Mouse (Mus musculus) mesoderm, embryonic 11.5 days (tissue): Measurements from ENCODE around the gene Mpst.

Source experiments
- DNase-seq: peaks from one replicate; pipeline ENCODE4 v3.0.0-alpha.2; 2012; ENCODE audit warnings: low read depth, low spot score

Gene Mpst

DNA sequence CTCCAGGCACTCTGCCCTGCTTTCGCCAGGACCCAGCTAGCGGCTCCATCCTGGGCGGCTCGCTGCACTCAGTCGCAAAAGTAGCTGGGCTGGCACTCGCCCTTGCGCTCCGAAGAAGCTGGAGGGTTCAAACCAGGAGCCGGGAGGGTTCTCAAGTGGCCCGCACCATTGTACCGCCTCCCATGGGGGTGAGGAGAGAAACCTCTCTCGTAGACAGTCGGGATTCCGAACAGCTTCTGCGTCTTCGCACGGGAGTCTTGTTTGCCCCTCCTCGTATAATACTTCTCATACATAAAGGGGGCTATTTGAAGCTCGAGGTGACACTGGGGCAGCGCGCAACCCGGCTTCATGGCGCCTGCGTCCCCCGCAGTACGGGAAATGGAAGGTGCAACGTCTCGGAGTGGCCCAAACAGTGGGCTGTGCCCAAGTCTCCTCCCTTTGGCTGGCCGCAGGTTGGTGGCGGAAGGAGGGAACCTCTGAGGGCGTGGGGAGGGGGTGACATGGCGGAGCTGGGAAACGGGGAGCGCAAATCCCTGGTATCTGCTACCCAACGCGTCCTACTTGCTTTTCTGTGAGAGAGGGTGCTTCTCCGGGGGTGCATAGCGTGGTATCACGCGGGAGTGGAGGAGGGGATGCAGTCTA is at the start of gene Mpst:
Gene Mpst, plus strand, starts transcription at position 124 of the 642 bp plus-strand sequence.
- peak; percentile 90 for DNase-seq

DNA sequence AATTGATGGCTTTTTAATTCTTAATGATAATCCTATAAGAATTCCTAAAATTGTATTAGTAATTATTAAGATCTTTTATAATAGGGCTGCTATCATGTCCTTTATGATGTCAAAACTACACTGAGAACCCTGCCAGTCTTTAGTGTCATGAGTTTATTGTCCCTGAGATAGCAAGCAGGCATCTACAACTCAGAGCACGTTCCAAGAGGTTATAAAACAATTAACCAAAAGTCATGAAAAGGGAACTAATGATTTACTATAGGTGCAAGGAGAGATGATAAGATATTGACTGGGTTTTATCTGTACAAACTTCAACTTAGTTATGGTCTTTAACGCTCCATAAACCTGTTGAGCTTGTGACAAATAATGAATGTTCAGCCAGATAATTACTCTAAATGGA is 40.3 kb upstream of the Mpst start:
- DNase-seq: no peak

DNA sequence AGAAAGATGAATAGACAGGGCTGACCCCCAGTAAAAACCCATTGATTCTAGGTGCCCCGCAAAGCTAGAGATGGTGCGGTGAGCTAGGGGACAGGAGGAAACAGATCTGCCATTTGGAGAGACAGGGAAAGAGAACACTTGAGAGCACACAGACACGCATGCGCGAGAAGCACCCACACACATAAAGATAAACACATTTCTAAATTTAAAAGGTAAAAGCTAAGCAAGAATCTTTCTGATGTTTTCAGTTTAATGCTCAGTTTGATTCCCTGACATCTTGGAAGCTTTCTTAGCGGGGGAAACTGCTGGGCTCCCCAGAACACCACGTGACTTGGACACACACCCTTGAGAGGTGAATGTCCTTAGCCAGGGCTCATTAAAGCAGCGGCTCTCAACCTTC is 39.3 kb upstream of the Mpst start:
- no peak for DNase-seq

DNA sequence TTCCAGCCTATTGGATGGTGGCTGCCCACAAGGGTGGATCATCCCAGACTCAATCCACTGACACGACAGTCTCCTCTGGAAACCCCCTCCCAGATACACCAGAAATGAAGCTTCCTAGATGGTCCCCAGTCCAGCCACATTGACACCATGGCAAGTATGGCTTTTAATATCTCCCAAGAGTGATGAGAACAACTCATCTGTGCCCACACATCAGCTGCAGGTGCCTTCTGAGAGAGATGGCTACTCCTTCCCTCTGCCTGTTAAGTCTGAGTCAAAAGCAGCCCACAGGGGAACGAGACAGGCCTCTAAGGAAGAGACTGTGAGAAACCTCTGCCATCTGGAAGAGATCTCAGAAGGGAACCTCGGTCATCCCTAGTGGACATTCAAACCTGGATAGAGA is 38.4 kb upstream of the Mpst start:
- DNase-seq: no peak

DNA sequence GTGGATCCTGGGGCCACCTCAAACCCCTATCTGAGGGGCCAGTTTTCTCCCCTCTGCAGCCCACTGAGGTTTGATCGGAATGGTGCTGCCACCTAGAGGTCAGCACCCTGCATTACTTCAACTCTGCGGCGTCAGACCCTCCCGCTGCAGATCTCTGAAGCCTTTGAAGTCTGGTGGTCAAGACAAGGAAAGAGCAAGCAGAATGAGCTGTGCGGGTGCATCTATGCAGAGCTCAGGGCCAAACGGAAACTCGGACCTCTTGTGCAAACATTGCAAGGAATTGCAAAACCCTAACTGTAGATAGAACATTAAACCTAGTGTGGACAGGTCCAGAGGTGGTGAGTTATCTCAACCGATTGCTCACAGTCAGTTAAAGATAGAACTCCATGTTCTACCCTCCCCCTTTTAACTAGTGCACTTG is 37.3 kb upstream of the Mpst start:
- DNase-seq: peak; percentile 62

DNA sequence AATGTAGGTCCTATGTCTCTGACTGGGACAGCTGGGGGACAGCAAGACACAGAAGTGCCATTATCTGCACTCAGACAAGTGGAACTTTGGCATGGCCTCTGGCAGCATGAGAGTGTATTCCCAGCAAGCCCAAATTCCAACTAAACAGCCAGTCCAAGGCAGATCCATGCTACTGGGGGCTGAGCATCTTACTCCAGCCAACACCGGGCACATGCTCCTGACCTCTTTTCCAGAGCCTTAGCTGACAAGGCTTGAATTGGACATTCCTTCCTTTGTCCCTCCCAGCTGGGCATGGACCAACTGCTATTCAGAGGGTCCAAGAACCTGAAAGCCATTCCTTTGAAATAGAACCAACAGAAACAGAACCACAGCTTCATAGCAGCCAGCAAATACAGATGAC is 36.6 kb upstream of the Mpst start:
- no peak for DNase-seq

DNA sequence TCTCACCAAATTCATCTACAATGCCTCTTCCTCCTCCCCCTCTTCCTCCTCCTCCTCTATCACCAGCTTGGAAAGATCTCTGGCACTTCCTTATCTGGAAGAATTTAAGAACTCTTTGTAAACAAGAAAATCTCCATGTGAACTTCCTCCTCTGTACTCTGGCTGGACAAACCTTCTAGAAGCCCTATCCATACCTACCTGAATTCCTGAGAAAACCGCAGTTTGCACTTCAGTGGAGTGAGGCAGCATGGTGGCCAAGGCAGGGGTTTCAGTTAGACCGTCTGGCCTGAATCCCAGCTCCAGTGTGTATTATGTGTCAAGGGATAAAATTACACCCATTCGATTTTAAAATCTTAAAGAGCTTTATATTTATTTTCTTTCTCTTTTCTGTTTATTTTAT is 33.4 kb upstream of the Mpst start:
- DNase-seq: no peak

DNA sequence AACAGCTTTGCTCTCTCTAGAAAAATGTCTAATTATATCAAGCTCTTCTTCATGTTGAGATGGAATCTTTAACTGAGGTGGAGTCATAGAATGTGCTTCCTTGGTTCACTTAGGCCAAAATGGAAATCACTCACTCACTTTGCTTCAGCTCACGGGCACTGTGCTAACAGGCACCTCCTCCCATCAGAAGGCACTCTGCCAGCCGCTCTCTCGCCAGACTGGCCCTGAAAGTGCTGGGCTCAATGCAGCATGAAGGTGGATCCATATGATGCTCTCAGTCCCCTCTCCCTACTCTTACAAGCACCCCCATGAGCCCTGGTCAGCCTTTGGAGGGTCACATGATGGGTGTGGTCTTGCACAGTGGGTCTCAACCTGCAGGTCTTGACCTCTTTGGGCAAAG is 32.0 kb upstream of the Mpst start:
- no peak for DNase-seq

DNA sequence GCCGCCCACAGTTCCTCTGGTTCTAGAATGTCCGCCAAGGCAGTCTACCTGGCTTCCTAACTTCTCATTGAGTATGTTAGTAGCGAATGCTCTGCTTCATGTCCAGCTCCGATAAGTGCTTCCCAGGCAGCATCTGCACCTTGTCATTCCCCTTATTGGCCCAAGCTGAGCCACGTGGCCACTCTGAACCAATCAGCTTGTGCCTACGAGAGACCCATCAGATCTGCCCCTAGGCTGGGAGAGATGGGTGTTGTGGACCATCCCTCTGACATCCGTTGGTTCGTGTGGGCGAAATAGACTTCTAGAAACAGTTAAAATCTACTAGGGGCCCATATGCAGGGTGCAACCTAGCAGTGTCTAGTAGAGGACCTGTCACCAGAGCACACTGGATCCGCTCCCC is 28.4 kb upstream of the Mpst start:
- DNase-seq: no peak

DNA sequence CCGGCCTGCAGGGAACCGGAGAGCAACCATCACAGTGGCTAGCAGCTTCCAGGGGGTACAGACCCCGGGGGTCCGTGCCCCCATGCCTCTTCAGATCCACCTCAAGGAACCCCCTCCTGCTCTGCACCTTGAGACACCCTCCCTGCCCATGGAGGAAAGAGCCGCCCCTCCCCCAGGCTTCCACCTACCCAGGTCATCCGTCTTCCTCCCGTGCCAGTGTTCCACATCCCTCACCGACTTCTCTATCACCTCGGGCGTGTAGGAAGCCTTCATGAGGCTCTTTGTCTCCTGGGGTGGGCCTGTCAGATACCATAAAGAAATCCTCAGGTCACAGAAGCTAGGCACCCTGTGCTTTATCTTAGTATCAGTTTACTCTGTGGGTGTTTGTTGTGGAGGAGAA is 27.7 kb upstream of the Mpst start:
- no peak for DNase-seq

DNA sequence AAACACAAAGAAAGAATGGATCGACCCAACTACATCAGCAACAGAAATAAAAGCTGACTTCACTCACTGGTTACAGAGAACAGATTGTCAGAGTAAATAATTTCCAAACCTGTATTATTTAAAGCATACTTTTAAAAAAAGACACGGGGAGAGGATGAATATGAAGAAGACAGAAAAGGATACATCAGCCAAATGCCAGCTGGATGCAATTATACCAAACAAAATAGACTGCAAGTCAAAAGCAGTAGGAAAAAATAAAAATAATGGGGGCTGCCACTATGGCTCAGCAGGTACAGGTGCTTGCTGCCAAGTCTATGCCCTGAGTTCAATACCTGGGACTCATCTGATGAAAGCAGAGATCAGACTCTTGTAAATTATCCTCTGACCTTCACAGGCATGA is 26.0 kb upstream of the Mpst start:
- no peak for DNase-seq

DNA sequence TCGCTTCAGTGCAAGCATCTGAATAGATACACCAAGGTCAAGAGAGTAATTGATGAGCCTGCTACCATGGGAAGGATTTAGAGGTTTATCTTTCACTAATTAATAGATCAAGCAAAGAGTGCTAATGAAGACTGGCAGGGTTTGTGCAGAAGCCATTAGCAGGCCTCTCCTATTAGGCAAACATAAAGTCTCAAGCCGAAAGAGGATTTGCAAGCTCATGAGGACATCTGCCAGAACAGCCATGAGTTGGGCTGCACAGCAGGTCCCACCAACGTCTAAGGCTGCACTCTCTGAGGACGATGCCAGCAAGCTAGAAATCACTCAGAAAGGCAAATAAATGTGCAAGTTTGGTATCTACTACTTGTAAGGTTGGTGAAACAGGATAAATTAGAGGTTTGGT is 25.5 kb upstream of the Mpst start:
- no peak for DNase-seq

DNA sequence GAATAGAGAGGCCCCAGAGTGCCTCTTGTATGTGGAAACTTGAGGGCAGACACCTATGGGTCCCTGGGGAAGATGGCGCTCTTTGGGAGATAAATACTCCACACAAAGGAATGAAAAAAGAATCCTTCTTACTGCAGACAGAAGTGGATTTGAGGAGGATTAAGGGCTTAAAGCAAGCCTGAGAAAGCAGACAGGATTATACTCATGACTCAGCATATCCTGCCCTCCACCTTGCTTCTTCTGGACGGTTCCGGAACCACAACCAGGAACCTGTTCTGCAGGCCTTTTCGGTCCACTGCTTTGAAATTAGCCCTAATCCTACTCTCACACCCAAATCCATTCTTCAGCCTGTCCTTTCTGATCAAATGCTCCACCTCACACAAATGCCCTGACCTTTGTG is 24.1 kb upstream of the Mpst start:
- no peak for DNase-seq

DNA sequence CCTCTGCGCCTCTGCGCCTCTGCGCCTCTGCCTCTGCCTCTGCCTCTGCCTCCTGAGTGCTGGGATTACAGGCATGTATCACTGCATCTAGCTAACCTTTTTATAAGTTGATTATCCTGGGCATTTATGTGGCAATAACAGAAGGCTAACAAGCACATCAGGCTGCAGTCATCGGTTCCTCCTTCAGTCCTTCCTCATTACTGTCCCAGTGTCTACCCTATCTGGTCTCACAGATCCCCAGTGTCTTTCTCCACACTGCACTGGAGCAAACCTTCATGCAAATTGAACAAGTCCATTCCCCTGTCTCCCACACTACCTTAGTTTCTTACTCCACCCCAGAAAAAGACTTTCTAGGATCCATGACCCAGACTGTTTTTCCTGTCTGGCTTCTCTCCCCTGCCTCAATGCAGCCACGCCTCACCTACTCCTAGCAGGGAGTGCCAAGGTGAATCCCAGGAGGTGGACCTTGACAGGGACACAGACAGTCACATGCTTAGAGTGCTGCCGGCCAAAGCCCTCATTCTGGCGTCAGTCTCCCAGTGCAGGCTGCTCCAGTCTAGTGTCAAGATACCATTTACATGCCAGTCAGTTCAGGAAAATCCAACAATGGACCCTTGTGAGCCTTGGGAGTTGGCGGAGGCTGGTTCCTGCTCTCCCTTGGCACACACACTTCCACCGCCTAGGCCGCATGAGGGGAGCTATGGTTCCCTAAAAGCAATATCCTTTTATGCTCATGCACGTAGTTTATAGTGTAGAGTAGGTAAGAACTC is 22.6 kb upstream of the Mpst start:
- no peak for DNase-seq

DNA sequence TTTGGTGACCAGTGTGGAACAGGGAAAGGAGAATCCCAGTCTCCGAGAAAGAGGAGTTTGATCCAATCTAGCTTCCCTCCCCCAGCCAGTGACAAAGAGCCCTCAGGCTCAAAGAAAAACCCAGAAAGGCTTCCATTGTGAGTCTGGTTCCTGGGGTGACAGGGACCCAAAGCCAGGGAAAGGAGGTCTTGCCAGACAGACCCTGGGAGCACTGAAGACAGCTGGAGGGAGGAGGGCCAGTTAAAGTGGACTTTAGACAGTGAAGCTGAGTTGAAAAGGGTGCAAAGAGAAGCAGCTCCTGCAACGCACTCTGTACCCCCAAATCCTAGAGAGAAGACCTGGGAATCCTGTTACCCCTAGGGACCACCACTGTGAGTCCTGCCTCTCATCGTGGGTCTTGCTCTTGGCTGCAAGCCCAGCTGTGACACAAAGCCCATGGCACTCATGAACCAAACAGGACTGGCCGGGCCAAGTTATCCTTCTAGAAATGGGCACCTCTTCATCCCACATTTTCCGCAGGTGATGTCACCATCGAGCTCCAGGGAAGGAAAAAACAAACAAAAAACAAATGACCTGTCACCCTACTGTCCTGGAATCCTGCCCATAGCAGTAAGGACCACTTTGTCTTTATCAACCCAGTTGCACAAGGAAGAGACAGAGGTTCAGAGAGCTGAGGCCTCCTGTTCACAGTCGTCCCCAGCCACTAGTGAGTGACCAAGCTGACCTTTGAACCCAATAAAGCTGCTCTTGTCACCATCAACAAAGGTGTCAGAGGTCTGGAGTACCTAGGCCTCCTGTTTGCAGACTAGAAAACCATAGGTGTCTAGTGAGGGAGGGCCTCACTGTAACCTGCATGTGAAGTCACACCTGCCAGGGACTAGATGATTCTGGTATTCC is 21.7 kb upstream of the Mpst start:
- DNase-seq: no peak

DNA sequence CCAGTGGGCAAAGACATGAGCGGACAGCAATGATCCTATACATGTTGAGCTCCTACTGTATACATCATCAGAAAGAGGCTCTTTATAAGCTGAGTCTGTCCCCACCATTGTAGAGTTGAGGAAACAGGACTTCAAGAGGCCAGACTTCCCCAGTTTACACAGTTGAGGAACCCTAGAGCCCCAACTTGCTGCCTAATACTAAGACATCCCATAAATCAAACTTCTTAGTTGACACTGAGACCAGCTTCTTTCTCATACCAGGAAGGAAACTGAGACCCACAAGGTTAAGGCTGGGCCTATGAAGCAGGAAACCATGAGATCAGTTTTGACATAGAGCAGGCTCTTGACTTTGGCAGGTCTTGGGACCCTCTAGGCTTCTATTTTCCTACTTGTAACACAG is 20.7 kb upstream of the Mpst start:
- DNase-seq: no peak

DNA sequence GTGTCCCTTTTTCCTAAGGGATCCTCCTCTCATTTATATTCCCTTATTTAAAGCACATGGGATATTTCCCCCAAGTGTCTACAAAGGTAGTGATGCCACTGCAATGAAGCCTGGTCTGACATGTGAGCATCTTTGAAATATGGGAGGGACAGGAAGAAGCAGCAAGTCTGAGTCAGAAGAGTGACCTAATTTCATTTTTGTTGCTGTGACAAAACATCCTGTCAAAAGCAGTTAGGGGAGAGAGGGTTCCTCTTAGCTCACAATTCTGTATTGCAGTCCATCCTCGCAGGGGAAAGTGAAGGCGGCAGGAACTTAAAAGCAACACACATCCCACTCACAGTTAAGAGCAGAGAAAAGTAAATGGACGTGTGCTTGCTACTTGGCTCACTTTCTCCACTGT is 15.4 kb upstream of the Mpst start:
- no peak for DNase-seq

DNA sequence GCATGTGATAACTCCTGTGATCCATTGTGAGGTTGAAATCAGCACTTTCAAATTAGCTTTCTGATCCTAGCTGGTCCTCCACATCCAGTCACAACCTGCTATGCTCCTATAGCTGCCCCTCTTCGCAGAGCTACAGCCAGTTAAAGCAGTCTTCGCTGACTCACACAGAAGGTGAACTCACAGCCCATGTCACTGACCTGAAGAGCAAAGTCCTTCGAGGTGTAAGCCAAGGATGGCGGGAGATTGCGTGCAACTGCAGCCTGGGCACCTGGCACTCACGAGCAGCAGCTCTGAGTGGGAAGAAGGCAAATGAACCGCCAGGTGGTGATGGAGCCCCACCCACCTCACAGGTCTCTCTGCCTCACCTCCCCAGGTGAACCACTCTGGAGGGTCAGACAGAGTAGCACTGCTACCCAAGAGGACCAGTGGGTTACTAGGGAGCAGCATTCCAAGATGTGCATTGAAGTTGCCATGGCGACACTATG is 10.7 kb upstream of the Mpst start, which contains the start of gene Tex33:
Gene Tex33, minus strand, starts transcription at position 435 of the 485 bp plus-strand sequence.
- DNase-seq: no peak

DNA sequence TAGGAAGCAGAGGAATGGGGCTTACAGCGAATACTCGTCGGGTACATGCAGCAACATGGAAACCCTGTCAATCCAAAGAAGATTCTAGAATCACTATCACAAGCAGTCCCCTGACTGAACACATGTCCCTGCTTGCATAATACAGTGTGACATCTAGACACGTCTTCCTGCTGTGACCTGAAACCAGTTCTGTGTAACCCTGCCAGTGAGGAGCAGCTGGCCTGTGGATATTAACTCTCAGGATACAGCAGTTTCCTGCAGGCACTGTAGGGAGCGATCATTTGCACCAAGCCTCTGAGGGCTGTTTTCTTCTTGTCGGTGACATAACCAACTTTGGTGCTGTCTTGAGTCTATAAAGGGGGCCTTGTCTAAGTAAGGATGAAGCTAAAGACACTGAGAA is 4.9 kb upstream of the Mpst start:
- DNase-seq: no peak

DNA sequence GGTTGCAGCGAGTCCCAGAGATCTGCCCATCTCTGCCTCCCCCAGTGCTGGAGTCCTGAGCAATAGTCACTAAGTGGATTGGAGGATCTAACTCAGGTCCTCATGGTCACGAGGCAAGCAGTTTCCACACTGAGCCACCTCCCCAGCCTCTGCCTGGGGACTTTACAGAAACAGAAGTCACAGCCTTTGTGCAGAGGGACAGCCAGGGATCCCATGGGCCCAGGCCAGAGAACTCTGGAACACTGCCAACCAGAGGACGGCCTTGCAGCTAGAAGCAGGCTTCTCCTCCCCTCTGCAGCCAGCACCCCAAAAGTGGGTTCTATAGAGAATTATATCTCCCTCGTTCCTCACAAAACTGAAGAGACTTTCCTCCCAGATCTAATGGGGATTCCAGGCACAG is 4.3 kb upstream of the Mpst start:
- no peak for DNase-seq

DNA sequence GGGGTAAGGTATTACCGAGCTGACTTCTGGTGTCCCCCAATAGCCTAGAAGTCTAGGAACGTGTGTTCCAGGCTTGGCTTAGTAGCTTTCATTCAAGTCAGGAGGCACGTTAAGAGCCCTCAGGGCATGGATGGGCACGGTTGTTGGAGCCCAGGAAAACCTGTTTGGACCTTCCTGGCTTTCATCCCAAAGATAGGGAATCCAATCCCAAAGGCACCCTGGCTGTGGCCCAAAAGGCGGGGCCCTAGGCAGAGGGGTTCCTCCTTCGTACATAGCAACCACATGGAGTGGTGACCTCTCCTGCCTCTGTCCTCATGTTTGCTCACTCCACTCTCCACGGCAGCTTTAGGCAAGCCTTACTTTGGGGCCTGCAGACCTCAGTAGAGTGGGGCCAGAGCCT is 3.8 kb upstream of the Mpst start:
- DNase-seq: no peak

DNA sequence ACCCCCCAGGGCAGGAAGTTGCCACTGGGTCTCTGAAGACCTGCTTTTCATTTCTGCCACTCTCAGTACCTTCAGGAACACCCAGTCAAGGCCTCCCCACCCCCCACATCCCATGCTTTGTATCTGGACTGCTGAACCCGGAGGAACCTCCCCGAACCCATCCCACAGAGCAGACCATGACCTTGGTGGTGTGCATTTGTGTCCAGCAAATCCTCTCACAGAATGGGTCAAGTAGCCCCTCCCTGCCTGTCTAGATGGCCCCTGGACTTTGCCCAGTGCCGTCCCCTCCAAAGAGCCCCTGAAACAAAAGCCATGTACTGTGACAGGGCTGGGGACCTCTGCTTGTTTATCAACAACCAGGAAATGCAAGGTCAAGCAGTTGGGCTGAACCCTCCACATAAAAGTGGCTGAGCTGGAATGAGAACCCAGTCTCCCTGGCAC is 2.9 kb upstream of the Mpst start:
- DNase-seq: no peak
